ENCODE assay signal across 10 mouse cellular contexts in genomic region chr7:119744321-119744720, GRCm38 (mm10). TPM values are rescaled to one million over a fixed set of nuclear protein-coding genes. Genes with fewer than 3 reads are reported as not detected.
DNase-seq lines count a peak whose midpoint lies in the region; ATAC-seq lines count a peak whose summit lies in the region.
"Had no signal": no experiment of that assay in that cellular context is flagged by ENCODE, and none has a peak within 500 bp of the region (broad histone marks: within the 10 kb centered on the region; RNA-seq: fewer than 3 reads in every experiment).

No protein-coding gene starts in this region.

- peak overlapping the region; percentile 27 for H3K4me2 ChIP-seq in forebrain, embryonic 15.5 days (replicated peaks)
- peak overlapping the region; percentile 53 for H3K4me2 ChIP-seq in limb, embryonic 13.5 days (replicated peaks)
- 0 out of 2 replicates have a peak overlapping the region, but pooled peaks have one; percentile 21 for H3K4me2 ChIP-seq in neural tube, embryonic 14.5 days (ENCODE audit: low read depth, low read length)

- H3K27me3 ChIP-seq in heart, embryonic 10.5 days (ENCODE audit: insufficient read depth, poor library complexity, severe bottlenecking): peaks cover 5% of the 10 kb centered on the region; the same call in 1 of the 2 replicates
- H3K27me3 ChIP-seq in forebrain, embryonic 15.5 days: no peaks in the 10 kb centered on the region
- H3K27me3 ChIP-seq in limb, embryonic 13.5 days: 0 out of 2 replicates have a peak, but pooled peaks cover 4% of the 10 kb centered on the region
- no peaks in the 10 kb centered on the region for H3K27me3 ChIP-seq in neural tube, embryonic 14.5 days (ENCODE audit: control insufficient read depth, insufficient read depth, low read length)

- no peaks in the 10 kb centered on the region for H3K9me3 ChIP-seq in heart, embryonic 10.5 days
- no peaks in the 10 kb centered on the region for H3K9me3 ChIP-seq in forebrain, embryonic 15.5 days
- H3K9me3 ChIP-seq in limb, embryonic 13.5 days: no peaks in the 10 kb centered on the region
- H3K9me3 ChIP-seq in neural tube, embryonic 14.5 days (ENCODE audit: control insufficient read depth, low read length): no peaks in the 10 kb centered on the region

- DNase-seq in heart, embryonic 10.5 days (ENCODE audit: low spot score): no peak
- DNase-seq in heart, adult 18-20 months: no peak
- DNase-seq in R1 (ENCODE audit: low read depth, low spot score): peak; percentile 35
- DNase-seq in testis, postnatal 14 days (ENCODE audit: low spot score): no peak
- no peak for DNase-seq in layer of hippocampus, adult 8-10 months (ENCODE audit: low spot score in 2 of 2)

- peak overlapping the region; percentile 36; the same call in 1 of the 2 replicates for H3K27ac ChIP-seq in heart, embryonic 10.5 days
- no peak overlapping the region for H3K27ac ChIP-seq in forebrain, embryonic 15.5 days (replicated peaks)
- H3K27ac ChIP-seq in limb, embryonic 13.5 days: no peak overlapping the region
- no peak overlapping the region for H3K27ac ChIP-seq in neural tube, embryonic 14.5 days (ENCODE audit: low read depth, low read length)

- no peak overlapping the region for H3K9ac ChIP-seq in forebrain, embryonic 15.5 days (replicated peaks)
- peak overlapping the region; percentile 31; the same call in 1 of the 2 replicates for H3K9ac ChIP-seq in limb, embryonic 13.5 days
- H3K9ac ChIP-seq in neural tube, embryonic 14.5 days (replicated peaks; ENCODE audit: low read depth, low read length): no peak overlapping the region

- H3K4me3 ChIP-seq in heart, embryonic 10.5 days: peak overlapping the region; percentile 50
- peak overlapping the region; percentile 9; the same call in 1 of the 2 replicates for H3K4me3 ChIP-seq in forebrain, embryonic 15.5 days
- peak overlapping the region; percentile 11; the same call in 1 of the 2 replicates for H3K4me3 ChIP-seq in limb, embryonic 13.5 days
- H3K4me3 ChIP-seq in neural tube, embryonic 14.5 days (ENCODE audit: low read depth, low read length): no peak overlapping the region
- H3K4me3 ChIP-seq: myocyte had no signal

- no peak for ATAC-seq in forebrain, embryonic 15.5 days (replicated peaks)
- ATAC-seq in limb, embryonic 13.5 days (ENCODE audit: low FRiP score, low read depth): no peak
- ATAC-seq in neural tube, embryonic 14.5 days (ENCODE audit: low read depth): peak; percentile 39; the same call in 1 of the 2 replicates

- 10% methylated on average over 34 of the region's 34 CpGs for WGBS in heart, embryonic 10.5 days
- WGBS in forebrain, embryonic 15.5 days: 9% methylated on average over 34 of the region's 34 CpGs
- 5% methylated on average over 33 of the region's 34 CpGs for WGBS in limb, embryonic 13.5 days
- WGBS in neural tube, embryonic 14.5 days: 8% methylated on average over 34 of the region's 34 CpGs

- H3K4me1 ChIP-seq in heart, embryonic 10.5 days: 0 out of 2 replicates have a peak, but pooled peaks cover 5% of the 10 kb centered on the region
- peaks cover 3% of the 10 kb centered on the region; the same call in 1 of the 2 replicates for H3K4me1 ChIP-seq in forebrain, embryonic 15.5 days
- H3K4me1 ChIP-seq in limb, embryonic 13.5 days: no peaks in the 10 kb centered on the region
- 0 out of 2 replicates have a peak, but pooled peaks cover 3% of the 10 kb centered on the region for H3K4me1 ChIP-seq in neural tube, embryonic 14.5 days (ENCODE audit: control insufficient read depth, insufficient read depth, low read length)

- H3K36me3 ChIP-seq in heart, embryonic 10.5 days: no peaks in the 10 kb centered on the region
- H3K36me3 ChIP-seq in forebrain, embryonic 15.5 days: no peaks in the 10 kb centered on the region
- H3K36me3 ChIP-seq in limb, embryonic 13.5 days: no peaks in the 10 kb centered on the region
- no peaks in the 10 kb centered on the region for H3K36me3 ChIP-seq in neural tube, embryonic 14.5 days (ENCODE audit: control insufficient read depth, insufficient read depth, low read length)

RNA-seq across cellular contexts. Expression of gene Acsm3, which starts 16.4 kb away (rescaled TPM):
- 0.12 and 0.33 TPM in 2 replicates for polyA plus RNA-seq in heart, embryonic 10.5 days (2016; fragmentation: Nextera tagmentation; extraction: Ambion mirVana)
- total RNA-seq in heart, adult 18-20 months (2021): 1 to 10 TPM in 1 of 2 experiments, not detected in 1; 5.7 TPM
- 0.18 TPM in 2 replicates for polyA plus RNA-seq in forebrain, embryonic 15.5 days (2015; fragmentation: Nextera tagmentation; extraction: Ambion mirVana)
- 0.32 and 0.41 TPM in 2 replicates for polyA plus RNA-seq in limb, embryonic 13.5 days (2015; fragmentation: Nextera tagmentation; extraction: Ambion mirVana)
- 0.16 and 0.27 TPM in 2 replicates for polyA plus RNA-seq in neural tube, embryonic 14.5 days (2014; fragmentation: Nextera tagmentation; extraction: Ambion mirVana)
- not detected for total RNA-seq in layer of hippocampus, adult 8-10 months (2022)

RNA-seq across cellular contexts. Expression of gene Thumpd1, which starts 23.7 kb away (rescaled TPM):
- polyA plus RNA-seq in heart, embryonic 10.5 days (2016; fragmentation: Nextera tagmentation; extraction: Ambion mirVana): 69.8 and 80.6 TPM in 2 replicates
- total RNA-seq in heart, adult 18-20 months (2021): 10 to 100 TPM; 16.0 to 17.2 TPM
- 90.6 and 91.1 TPM in 2 replicates for polyA plus RNA-seq in forebrain, embryonic 15.5 days (2015; fragmentation: Nextera tagmentation; extraction: Ambion mirVana)
- polyA plus RNA-seq in limb, embryonic 13.5 days (2015; fragmentation: Nextera tagmentation; extraction: Ambion mirVana): 76.7 and 80.2 TPM in 2 replicates
- 67.8 and 79.0 TPM in 2 replicates for polyA plus RNA-seq in neural tube, embryonic 14.5 days (2014; fragmentation: Nextera tagmentation; extraction: Ambion mirVana)
- total RNA-seq in layer of hippocampus, adult 8-10 months (2022): 10 to 100 TPM; 45.8 to 52.3 (median 50.7) TPM

RNA-seq across cellular contexts. Expression of gene Rexo5, which starts 49.5 kb away (rescaled TPM):
- 21.2 and 23.5 TPM in 2 replicates for polyA plus RNA-seq in heart, embryonic 10.5 days (2016; fragmentation: Nextera tagmentation; extraction: Ambion mirVana)
- 1 to 10 TPM; 1.1 to 2.1 TPM for total RNA-seq in heart, adult 18-20 months (2021)
- polyA plus RNA-seq in forebrain, embryonic 15.5 days (2015; fragmentation: Nextera tagmentation; extraction: Ambion mirVana): 13.0 and 13.8 TPM in 2 replicates
- polyA plus RNA-seq in limb, embryonic 13.5 days (2015; fragmentation: Nextera tagmentation; extraction: Ambion mirVana): 24.8 and 26.2 TPM in 2 replicates
- polyA plus RNA-seq in neural tube, embryonic 14.5 days (2014; fragmentation: Nextera tagmentation; extraction: Ambion mirVana): 8.4 and 14.3 TPM in 2 replicates
- 1 to 10 TPM in 3 of 4 experiments, under 1 TPM in 1; 0.60 to 2.1 (median 1.7) TPM for total RNA-seq in layer of hippocampus, adult 8-10 months (2022)

RNA-seq across cellular contexts. Expression of gene Eri2, which starts 49.5 kb away (rescaled TPM):
- polyA plus RNA-seq in heart, embryonic 10.5 days (2016; fragmentation: Nextera tagmentation; extraction: Ambion mirVana): 17.2 and 17.3 TPM in 2 replicates
- total RNA-seq in heart, adult 18-20 months (2021): 1 to 10 TPM; 1.3 to 1.4 TPM
- 22.2 and 22.5 TPM in 2 replicates for polyA plus RNA-seq in forebrain, embryonic 15.5 days (2015; fragmentation: Nextera tagmentation; extraction: Ambion mirVana)
- polyA plus RNA-seq in limb, embryonic 13.5 days (2015; fragmentation: Nextera tagmentation; extraction: Ambion mirVana): 23.4 and 26.2 TPM in 2 replicates
- polyA plus RNA-seq in neural tube, embryonic 14.5 days (2014; fragmentation: Nextera tagmentation; extraction: Ambion mirVana): 18.3 and 21.2 TPM in 2 replicates
- total RNA-seq in layer of hippocampus, adult 8-10 months (2022): 10 to 100 TPM in 1 of 4 experiments, 1 to 10 TPM in 3; 6.8 to 10.8 (median 8.9) TPM

RNA-seq across cellular contexts. Expression of gene Acsm4, which starts 54.5 kb away (rescaled TPM):
- not detected in 2 replicates for polyA plus RNA-seq in heart, embryonic 10.5 days (2016; fragmentation: Nextera tagmentation; extraction: Ambion mirVana)
- not detected for total RNA-seq in heart, adult 18-20 months (2021)
- not detected in 2 replicates for polyA plus RNA-seq in forebrain, embryonic 15.5 days (2015; fragmentation: Nextera tagmentation; extraction: Ambion mirVana)
- not detected in 2 replicates for polyA plus RNA-seq in limb, embryonic 13.5 days (2015; fragmentation: Nextera tagmentation; extraction: Ambion mirVana)
- not detected in 2 replicates for polyA plus RNA-seq in neural tube, embryonic 14.5 days (2014; fragmentation: Nextera tagmentation; extraction: Ambion mirVana)
- not detected for total RNA-seq in layer of hippocampus, adult 8-10 months (2022)
- total RNA-seq: MEL had no signal
- polyA plus RNA-seq: myocyte had no signal
